Mouse (Mus musculus) sigmoid colon, adult 10 weeks (tissue): ENCODE measurements around the gene Ift88. TPM values are rescaled to one million over a fixed set of nuclear protein-coding genes. Genes with fewer than 3 reads are reported as not detected.

Experiments
- polyA plus RNA-seq: library from polyadenylated mRNA; stranded (reverse); fragments of 350-450 nt; fragmentation: Illumina TruSeq; extraction: RNeasy Lipid Tissue Mini Kit (QIAGEN cat#74804); gene quantifications from one replicate; pipeline ENCODE4 v1.2.3, GENCODE M21; 2014; ENCODE audit warnings: low read depth, low replicate concordance

Ift88 gene
- 25.3 TPM for polyA plus RNA-seq

DNA sequence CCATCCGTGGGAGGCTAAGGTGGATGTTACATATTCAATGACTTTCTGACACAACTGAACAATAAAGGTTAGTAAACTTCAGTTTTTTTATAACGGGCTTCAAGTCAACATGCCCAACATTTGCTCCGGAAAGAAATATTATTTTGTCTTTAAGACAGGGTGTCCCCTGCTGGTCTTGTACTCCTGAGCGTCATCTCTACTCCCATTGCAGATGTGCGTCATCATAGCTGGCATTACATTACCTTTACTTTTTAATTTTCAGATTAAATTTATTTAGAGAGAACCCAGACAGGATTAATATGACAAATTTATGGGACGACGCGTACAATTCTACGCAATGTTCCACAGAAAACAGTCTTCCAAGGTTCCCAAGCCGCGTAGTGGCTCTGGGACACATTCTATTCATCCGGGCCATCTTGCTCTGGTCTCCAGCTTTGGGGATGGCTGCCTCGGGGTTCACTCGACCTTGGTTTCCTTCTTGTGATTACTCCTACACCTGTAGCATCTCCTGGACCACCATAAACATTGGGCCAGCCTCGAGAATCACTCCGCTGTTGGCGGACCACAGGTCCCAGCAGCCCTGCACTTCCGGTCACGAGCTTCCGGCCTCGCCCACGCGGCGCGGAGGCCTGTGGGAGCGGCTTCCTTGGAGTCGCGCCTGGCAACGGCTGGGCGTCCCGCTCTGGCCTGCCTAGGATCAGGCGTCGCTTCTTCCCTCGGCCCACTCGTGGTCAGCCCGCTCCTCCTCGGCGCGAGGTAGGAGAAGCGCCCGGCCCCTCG is at the start of gene Ift88:
TSS of gene Ift88 (plus strand) at position 631 of the 780 bp plus-strand sequence.

DNA sequence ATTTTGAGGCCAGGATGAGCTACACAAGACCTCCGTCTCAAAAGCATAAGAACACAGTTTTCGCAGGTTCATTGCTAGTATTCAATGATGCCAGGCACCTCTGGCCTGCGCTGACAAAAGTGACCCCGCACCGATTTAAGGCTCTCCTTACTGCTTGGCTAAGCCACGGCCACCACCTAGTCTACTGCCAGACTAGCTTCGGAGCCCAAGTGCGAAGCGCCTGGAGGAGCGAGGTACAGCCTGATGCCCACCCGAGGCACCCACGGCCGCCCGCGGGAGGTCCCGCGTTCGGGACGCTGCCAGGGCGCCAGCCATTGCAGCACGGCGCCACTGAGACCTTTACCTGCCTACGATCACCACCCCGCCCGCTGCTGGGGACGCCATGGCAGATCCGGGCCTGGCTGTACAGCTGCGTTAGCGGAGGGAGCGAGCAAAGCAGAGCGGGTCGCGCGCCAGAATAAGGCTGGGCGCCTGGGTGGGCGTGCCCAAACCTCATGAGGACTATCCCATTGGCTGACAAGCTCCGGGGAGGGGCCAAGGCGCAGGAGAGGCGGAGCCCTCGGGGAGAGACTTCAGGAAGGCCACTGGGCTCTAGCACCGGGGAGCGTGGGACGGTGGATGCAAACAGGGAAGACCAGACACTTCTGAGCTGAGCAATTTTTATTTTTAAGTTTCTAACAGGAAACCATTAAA is 25.7 kb upstream of the Ift88 start, which contains the start of gene Cryl1:
TSS of gene Cryl1 (minus strand) at position 465 of the 693 bp plus-strand sequence.

DNA sequence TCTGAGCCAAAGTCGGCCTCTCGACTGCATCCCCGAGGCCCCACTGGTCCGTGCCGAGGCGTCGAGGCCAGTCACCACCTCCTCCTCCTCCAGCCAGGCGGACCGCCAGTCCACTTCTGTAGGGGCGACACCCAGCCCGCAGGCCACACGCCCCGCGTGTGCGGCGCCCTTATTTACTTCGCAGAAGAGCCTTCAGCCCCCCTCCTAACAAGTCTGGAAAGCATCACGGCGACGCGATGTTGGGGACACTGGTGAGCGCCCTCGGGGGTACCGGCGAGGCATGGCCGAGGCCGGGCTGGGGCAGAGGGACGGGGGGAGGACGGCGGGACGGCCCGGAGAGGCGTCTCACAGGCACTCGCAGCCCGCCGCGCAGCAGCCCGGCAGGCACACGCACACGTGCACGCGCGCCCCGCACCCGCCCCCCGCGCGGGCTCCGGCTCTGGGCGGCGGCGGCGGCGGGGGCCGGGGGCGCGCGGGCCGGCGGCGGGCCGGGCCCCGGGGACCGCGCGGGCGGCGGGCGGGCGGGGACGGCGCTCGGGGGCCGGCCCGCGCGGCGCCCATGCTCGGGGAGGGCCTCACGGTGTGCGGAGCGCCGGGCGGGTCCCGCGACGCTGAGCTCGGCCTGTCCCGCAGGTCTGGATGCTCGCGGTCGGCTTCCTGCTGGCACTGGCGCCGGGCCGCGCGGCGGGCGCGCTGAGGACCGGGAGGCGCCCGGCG is 101.0 kb downstream of the Ift88 start, which contains the start of gene Il17d:
TSS of gene Il17d (plus strand) at position 107 of the 717 bp plus-strand sequence.

Other genes starting within 250 kb of the Ift88 start
- 34.8 TPM for gene Cryl1, start 25.5 kb upstream of the Ift88 start, polyA plus RNA-seq
- 7.0 TPM for gene Il17d, start 100.7 kb downstream of the Ift88 start, polyA plus RNA-seq
- 11.1 TPM for gene Eef1akmt1, start 147.6 kb downstream of the Ift88 start, polyA plus RNA-seq
- gene Xpo4, start 241.4 kb downstream of the Ift88 start, polyA plus RNA-seq = 22.1 TPM